Mouse (Mus musculus): ENCODE data around the gene Stap2.

DNA sequence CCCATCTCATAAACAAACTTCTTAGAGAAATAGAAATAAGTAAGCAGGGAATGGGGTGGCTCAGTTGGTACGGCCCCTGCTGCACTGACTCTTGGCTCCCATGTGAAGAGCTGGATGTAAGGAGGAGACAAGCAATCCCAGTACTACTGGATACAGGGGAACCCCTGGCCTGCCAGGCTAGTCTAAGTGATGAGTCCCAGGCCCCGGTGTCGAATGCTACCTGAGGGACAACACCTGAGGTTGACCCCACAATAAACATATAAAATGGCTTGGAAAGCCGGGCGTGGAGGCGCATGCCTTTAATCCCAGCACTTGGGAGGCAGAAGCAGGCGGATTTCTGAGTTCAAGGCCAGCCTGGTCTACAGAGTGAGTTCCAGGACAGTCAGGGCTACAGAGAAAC lies 26.0 kb upstream of the Stap2 start:
- no peak for TF ChIP-seq CTCF (IDR thresholded peaks at IDR 0.05; ENCODE audit: borderline replicate concordance, insufficient read depth, low read depth, low read length)
- TF ChIP-seq POLR2A (IDR thresholded peaks at IDR 0.05; ENCODE audit: borderline replicate concordance, insufficient read depth, low read length): no peak
